Mouse (Mus musculus) colon, adult 2 months (tissue): Measurements from ENCODE around the gene Atp6v1d. TPM values are rescaled to one million over a fixed set of nuclear protein-coding genes. Genes with fewer than 3 reads are reported as not detected.

ENCODE experiments used
- polyA plus RNA-seq: library from polyadenylated mRNA; depleted of rRNA; stranded (reverse); fragments of >200 nt; gene quantifications from 2 replicates; pipeline ENCODE4 v1.2.3, GENCODE M21; 2012; rRNA removed

The Atp6v1d gene
- polyA plus RNA-seq: 3.5 and 4.7 TPM in 2 replicates

DNA sequence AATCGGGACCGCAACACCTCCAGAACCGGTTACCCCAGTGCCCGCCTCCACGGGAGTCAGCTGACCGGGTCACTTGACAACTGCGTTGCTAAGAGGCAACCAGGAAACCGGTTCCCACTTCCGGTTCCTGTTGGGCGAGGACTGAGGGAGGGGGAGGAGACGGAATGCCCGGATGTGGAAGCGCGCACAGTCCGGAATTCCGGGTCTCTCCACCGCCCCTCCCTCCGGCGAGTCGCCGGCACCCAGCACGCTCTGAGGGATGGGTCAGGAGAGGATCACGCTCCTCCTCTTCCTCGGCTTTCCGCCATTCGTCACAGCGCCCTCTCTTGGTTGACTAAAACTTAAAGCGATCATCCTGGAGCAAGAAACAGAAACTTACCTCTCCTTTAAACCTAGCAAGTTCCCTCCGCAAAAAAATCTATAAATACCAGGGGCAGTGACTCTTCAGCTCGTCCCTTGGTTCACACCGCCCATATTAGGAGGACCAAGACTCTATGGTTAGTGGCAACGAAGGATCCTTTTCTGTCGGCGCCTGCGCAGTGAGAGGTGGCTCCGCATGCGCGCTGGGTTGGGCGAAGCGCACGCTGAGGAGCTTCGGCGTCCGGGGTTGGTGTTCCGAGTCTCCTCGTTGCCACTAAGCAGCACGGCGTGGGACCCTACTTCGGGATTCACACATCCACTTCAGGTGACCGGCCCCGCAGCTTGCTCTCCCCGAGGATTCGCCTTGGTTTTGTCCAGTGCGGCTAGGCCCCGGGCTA is at the start of gene Atp6v1d, which contains the start of gene Eif2s1:
Gene Atp6v1d (minus strand): TSS at position 143 of the 758 bp plus-strand sequence.
Gene Eif2s1 (plus strand): TSS at position 324 of the 758 bp plus-strand sequence.

GRCm38 (mm10) chr12:78906707-78907162 is 45.3 kb upstream of the Atp6v1d start, which contains the start of gene Plek2:
TSS of gene Plek2 (minus strand) at chr12:78906964.

Other genes starting within 250 kb of the Atp6v1d start
- gene Fam71d, start 170.1 kb downstream of the Atp6v1d start, polyA plus RNA-seq: not detected in 2 replicates
- gene Mpp5, start 112.7 kb downstream of the Atp6v1d start, polyA plus RNA-seq: 1.1 and 1.6 TPM in 2 replicates
- 4.3 and 4.5 TPM in 2 replicates for gene Eif2s1, start 181 bp upstream of the Atp6v1d start, polyA plus RNA-seq
- gene Plek2, start 45.3 kb upstream of the Atp6v1d start, polyA plus RNA-seq: 11.3 and 13.2 TPM in 2 replicates
- gene Tmem229b, start 146.0 kb upstream of the Atp6v1d start, polyA plus RNA-seq: 4.0 and 5.5 TPM in 2 replicates
- 40.7 and 44.0 TPM in 2 replicates for gene Plekhh1, start 167.5 kb upstream of the Atp6v1d start, polyA plus RNA-seq
- gene Pigh, start 228.0 kb upstream of the Atp6v1d start, polyA plus RNA-seq: 14.6 and 18.7 TPM in 2 replicates